Mouse (Mus musculus): ENCODE measurements around the gene 4930507D05Rik. TPM values are rescaled to one million over a fixed set of nuclear protein-coding genes. Genes with fewer than 3 reads are reported as not detected.

The 4930507D05Rik gene
- polyA plus RNA-seq, 1 experiment from 2014 or later = 0.09 TPM

DNA sequence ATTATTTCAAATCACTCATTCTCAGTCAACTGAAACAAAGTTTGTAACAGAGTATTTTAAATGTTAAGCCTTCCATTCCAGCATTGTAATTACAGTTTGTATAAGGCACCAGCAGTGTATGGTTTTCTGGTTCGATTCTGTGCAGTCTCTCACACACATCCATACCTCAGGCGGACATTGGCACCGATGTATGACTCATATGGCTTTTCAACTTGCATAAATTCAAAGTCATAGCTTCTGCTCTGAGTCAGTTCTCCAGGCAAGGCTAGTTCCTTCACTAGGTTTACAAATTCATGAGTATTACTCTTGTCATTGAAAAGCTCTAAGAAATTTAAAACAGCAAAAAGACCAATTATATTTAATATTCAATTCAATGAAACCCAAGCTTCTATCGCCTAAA, 20.4 kb downstream of the 4930507D05Rik start:
- Histone ChIP-seq H3K27me3 (ENCODE audit: control insufficient read depth, insufficient read depth, low read depth, low read length) (no peaks in the 10 kb centered on the region), H3K4me2 (ENCODE audit: low read depth, low read length) (no peak overlapping the region), H3K9me3 (replicated peaks; ENCODE audit: control insufficient read depth, low read length) (no peaks in the 10 kb centered on the region), H3K4me3 (ENCODE audit: low read depth, low read length) (no peak overlapping the region), H3K4me1 (ENCODE audit: control insufficient read depth, low read depth, low read length) (no peaks in the 10 kb centered on the region), H3K27ac (ENCODE audit: low read length) (no peak overlapping the region), H3K36me3 (ENCODE audit: control insufficient read depth, insufficient read depth) (peaks cover 3% of the 10 kb centered on the region), H3K9ac (ENCODE audit: low read depth, low read length) (no peak overlapping the region)
- ATAC-seq (ENCODE audit: low read depth) = no peak
- WGBS (ENCODE audit: insufficient replicate concordance) = 80% methylated on average over 4 of the region's 4 CpGs

DNA sequence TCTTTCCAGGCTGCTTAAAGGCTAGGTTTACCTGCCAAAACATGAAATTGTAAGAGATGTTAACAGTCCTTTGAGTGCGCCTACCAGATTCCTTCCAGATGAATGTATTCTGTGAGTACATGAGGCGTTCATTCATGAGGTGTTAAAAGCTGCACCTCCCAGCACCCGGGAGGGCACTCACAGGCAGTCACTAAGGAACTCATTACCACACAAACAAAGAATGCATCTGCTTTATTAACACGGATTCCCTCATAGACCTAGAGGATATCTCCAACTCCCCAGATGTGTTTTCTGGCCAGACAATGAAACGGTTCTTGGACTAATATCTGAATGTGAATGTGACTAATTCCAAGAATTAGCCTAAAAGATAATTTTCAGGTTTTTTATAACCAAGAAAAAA, 21.8 kb downstream of the 4930507D05Rik start:
- 63% methylated on average over 5 of the region's 5 CpGs for WGBS (ENCODE audit: insufficient replicate concordance)
- H3K4me2 ChIP-seq (ENCODE audit: low read depth, low read length) = no peak overlapping the region
- no peaks in the 10 kb centered on the region for H3K27me3 ChIP-seq (ENCODE audit: control insufficient read depth, insufficient read depth, low read depth, low read length)
- H3K9me3 ChIP-seq (replicated peaks; ENCODE audit: control insufficient read depth, low read length) = no peaks in the 10 kb centered on the region
- no peaks in the 10 kb centered on the region for H3K4me1 ChIP-seq (ENCODE audit: control insufficient read depth, low read depth, low read length)
- H3K4me3 ChIP-seq (ENCODE audit: low read depth, low read length) = no peak overlapping the region
- H3K36me3 ChIP-seq (ENCODE audit: control insufficient read depth, insufficient read depth) = peaks cover 5% of the 10 kb centered on the region
- no peak overlapping the region for H3K27ac ChIP-seq (ENCODE audit: low read length)
- ATAC-seq (ENCODE audit: low read depth) = no peak
- no peak overlapping the region for H3K9ac ChIP-seq (ENCODE audit: low read depth, low read length)

DNA sequence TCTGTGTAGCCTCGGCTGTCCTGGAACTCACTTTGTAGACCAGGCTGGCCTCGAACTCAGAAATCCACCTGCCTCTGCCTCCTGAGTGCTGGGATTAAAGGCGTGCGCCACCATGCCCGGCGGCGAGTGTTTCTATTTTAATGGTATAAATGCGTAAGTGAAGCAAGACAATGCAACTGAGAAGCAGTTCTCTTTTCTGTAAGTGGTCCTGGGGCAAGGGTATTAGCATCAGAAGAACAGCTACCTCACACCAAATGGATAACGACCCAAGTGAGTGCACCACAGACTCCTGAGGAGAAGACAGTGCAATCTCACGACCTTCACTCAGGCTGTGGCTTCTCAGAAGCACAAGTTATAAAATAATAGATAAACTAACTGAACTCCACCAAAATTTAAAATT, 25.7 kb downstream of the 4930507D05Rik start:
- no peak for ATAC-seq (ENCODE audit: low read depth)
- H3K9me3 ChIP-seq (replicated peaks; ENCODE audit: control insufficient read depth, low read length) = no peaks in the 10 kb centered on the region
- no peak overlapping the region for H3K4me2 ChIP-seq (ENCODE audit: low read depth, low read length)
- no peaks in the 10 kb centered on the region for H3K4me1 ChIP-seq (ENCODE audit: control insufficient read depth, low read depth, low read length)
- H3K4me3 ChIP-seq (ENCODE audit: low read depth, low read length) = no peak overlapping the region
- H3K27me3 ChIP-seq (ENCODE audit: control insufficient read depth, insufficient read depth, low read depth, low read length) = no peaks in the 10 kb centered on the region
- no peak overlapping the region for H3K27ac ChIP-seq (ENCODE audit: low read length)
- H3K36me3 ChIP-seq (ENCODE audit: control insufficient read depth, insufficient read depth) = peaks cover 7% of the 10 kb centered on the region
- no peak overlapping the region for H3K9ac ChIP-seq (ENCODE audit: low read depth, low read length)
- 81% methylated on average over 10 of the region's 10 CpGs for WGBS (ENCODE audit: insufficient replicate concordance)

- Histone ChIP-seq H3K9ac (ENCODE audit: low read depth, low read length) (no peak overlapping the region), H3K4me2 (ENCODE audit: low read depth, low read length) (no peak overlapping the region), H3K4me1 (ENCODE audit: control insufficient read depth, low read depth, low read length) (no peaks in the 10 kb centered on the region), H3K9me3 (replicated peaks; ENCODE audit: control insufficient read depth, low read length) (no peaks in the 10 kb centered on the region), H3K27me3 (ENCODE audit: control insufficient read depth, insufficient read depth, low read depth, low read length) (no peaks in the 10 kb centered on the region), H3K36me3 (ENCODE audit: control insufficient read depth, insufficient read depth) (peaks cover 7% of the 10 kb centered on the region), H3K27ac (ENCODE audit: low read length) (no peak overlapping the region), H3K4me3 (ENCODE audit: low read depth, low read length) (no peak overlapping the region)
- ATAC-seq (ENCODE audit: low read depth) = no peak
- 54% methylated on average over 2 of the region's 2 CpGs for WGBS (ENCODE audit: insufficient replicate concordance)
Measured at GRCm38 (mm10) chr10:62476980-62477379, 27.7 kb downstream of the 4930507D05Rik start.

DNA sequence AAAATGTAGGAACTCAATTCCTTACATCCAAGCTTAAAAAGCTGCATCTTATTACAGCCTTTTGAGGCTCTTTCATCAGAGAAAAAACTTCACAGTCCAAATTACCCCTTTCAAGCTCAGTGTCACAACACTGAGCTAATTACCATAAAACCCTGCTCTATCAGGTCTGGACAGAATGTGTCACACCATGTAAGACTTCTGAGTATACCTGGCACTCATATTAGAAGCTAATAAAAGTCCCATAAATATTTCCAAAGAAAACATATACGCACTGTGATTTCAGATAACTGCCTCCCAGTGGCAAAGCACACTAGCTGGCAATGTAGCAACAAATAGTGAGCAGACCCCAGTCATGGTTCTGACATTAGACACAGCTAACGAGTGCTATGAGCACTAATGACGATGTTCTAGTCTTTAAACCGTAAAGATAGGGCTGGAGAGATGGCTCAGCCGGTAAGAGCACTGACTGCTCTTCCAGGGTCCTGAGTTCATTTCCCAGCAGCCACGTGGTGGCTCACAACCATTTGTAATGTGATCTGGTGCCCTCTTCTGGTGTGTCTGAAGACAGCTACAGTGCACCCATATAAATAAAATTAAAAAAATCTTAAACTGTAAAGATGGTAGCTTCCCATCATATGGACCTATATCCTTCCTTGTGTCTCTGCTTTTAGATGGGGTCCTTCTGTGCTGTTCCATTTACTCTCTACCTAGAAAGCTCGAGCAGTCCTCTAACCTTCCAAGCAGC, 32.0 kb downstream of the 4930507D05Rik start:
- no peak for ATAC-seq (ENCODE audit: low read depth)
- 68% methylated on average over 7 of the region's 7 CpGs for WGBS (ENCODE audit: insufficient replicate concordance)

DNA sequence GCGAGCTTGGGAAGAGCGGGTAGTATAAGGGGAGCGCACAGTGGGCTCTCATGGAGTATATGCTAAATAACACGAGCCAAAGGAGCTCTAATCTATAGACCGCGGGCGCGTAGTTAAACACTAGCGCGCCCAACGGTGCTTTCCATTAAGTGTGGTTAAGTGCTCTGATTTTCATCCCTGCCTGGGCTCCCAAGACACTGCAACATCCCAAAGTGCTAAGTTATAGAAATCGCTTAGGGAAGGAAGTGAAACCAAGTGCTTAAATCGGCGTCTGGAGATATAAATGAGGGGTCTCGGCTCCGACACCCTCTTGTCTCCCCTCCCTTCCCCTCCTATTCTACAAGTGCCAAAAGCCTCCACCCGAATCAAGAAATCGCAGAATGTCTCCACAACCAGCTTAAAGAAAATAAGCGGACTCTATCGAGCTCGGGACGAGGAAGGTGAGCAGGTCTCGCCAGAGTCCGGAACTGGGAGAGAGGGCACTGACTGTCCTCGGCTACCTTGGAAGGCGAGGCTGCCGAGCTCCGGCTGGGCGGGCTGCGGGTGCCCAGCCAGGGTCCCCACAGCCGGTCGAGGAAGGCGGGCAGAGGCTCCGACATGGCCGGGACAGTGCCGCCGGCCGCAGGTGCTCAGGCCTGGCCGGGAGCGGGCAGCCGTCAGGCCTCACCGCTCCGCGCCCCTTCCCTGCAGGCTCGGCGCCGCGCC, 36.7 kb downstream of the 4930507D05Rik start:
- Histone ChIP-seq H3K9ac (ENCODE audit: low read depth, low read length) (peak overlapping the region; percentile 95), H3K4me2 (ENCODE audit: low read depth, low read length) (peak overlapping the region; percentile 80), H3K4me3 (ENCODE audit: low read depth, low read length) (peak overlapping the region; percentile 76), H3K27ac (ENCODE audit: low read length) (peak overlapping the region; percentile 89), H3K4me1 (ENCODE audit: control insufficient read depth, low read depth, low read length) (peaks cover 22% of the 10 kb centered on the region), H3K36me3 (ENCODE audit: control insufficient read depth, insufficient read depth) (no peaks in the 10 kb centered on the region), H3K27me3 (ENCODE audit: control insufficient read depth, insufficient read depth, low read depth, low read length) (no peaks in the 10 kb centered on the region), H3K9me3 (replicated peaks; ENCODE audit: control insufficient read depth, low read length) (no peaks in the 10 kb centered on the region)
- WGBS (ENCODE audit: insufficient replicate concordance) = under 1% methylated on average over 41 of the region's 48 CpGs
- ATAC-seq (ENCODE audit: low read depth) = peak; percentile 55

More for the DNA sequence above, 32.0 kb downstream of the 4930507D05Rik start:
- Histone ChIP-seq H3K9ac (ENCODE audit: low read depth, low read length) (no peak overlapping the region), H3K4me1 (ENCODE audit: control insufficient read depth, low read depth, low read length) (peaks cover 9% of the 10 kb centered on the region), H3K4me3 (ENCODE audit: low read depth, low read length) (no peak overlapping the region), H3K27ac (ENCODE audit: low read length) (no peak overlapping the region), H3K36me3 (ENCODE audit: control insufficient read depth, insufficient read depth) (peaks cover 2% of the 10 kb centered on the region; the same call in 1 of the 2 replicates), H3K4me2 (ENCODE audit: low read depth, low read length) (no peak overlapping the region), H3K9me3 (replicated peaks; ENCODE audit: control insufficient read depth, low read length) (no peaks in the 10 kb centered on the region), H3K27me3 (ENCODE audit: control insufficient read depth, insufficient read depth, low read depth, low read length) (no peaks in the 10 kb centered on the region)

DNA sequence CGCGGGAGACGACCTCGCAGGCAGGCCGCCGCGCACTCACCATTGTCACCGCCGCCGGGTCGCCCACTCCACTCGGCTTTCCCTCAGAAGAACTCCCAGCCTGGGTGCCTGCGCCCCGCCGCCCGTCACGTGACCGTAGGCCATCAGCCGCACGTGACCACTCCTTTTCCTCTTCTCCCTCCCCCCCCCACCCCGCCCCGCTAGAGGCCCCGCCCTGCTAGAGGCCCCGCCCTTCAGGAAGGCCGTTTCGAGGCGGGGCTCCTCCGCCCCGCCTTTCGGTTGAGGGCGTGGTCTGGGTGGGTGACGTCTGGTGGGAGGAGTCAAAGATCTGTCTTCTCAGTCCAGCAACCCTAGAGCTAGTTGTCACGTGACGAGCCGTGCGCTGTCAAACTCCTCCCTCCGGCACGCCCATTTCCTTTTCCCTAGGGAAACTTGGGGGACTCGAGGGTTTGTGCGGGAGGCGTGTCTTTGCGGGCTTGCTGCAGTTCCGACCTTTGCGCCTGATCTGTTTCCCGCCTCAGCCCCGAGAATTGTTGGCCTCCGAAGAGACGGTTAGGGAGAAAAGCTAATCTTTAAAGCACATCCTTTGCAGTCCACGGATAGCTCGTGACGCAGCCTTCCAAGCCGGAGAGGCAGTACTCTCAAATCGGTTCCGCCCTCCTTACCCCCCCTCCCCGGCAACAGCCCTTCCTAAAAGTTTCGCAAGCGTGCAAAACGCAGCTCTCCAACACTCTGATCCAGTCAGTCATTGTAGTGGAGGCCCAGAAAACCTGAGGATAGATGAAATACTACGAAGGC, 37.5 kb downstream of the 4930507D05Rik start, which contains the start of gene Vps26a:
Vps26a (minus strand) TSS at position 188 of the 798 bp plus-strand sequence.
- H3K36me3 ChIP-seq (ENCODE audit: control insufficient read depth, insufficient read depth) = no peaks in the 10 kb centered on the region
- peak within 1 kb of the TSS; percentile 95 for H3K9ac ChIP-seq (ENCODE audit: low read depth, low read length)
- H3K9me3 ChIP-seq (replicated peaks; ENCODE audit: control insufficient read depth, low read length) = no peaks in the 10 kb centered on the region
- H3K4me3 ChIP-seq (ENCODE audit: low read depth, low read length) = peak within 1 kb of the TSS; percentile 76
- H3K4me1 ChIP-seq (ENCODE audit: control insufficient read depth, low read depth, low read length) = peaks cover 27% of the 10 kb centered on the region
- ATAC-seq (ENCODE audit: low read depth) = peak; percentile 82
- H3K4me2 ChIP-seq (ENCODE audit: low read depth, low read length) = peak within 1 kb of the TSS; percentile 95
- no peaks in the 10 kb centered on the region for H3K27me3 ChIP-seq (ENCODE audit: control insufficient read depth, insufficient read depth, low read depth, low read length)
- peak within 1 kb of the TSS; percentile 89 for H3K27ac ChIP-seq (ENCODE audit: low read length)
- WGBS (ENCODE audit: insufficient replicate concordance) = under 1% methylated on average over 56 of the region's 59 CpGs

DNA sequence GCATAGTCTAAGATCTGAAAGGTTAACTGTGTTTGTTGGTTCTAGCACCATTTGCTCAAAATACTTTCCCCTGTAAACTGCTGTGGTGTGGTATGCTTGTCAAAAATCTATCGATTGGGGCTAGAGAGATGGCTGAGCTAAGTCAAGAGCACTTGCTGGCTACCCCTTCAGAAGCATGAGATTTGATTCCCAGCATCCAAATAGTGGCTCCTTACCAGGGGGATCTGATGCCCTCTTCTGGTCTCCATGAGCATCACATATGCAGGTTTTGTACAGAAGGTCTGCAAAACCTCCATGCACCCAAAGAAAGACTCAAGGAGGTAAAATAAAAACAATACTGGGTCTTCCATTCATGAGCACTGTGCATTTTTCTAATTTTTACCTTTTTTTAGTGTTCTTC, 39.0 kb downstream of the 4930507D05Rik start:
- Histone ChIP-seq H3K27me3 (ENCODE audit: control insufficient read depth, insufficient read depth, low read depth, low read length) (no peaks in the 10 kb centered on the region), H3K9me3 (replicated peaks; ENCODE audit: control insufficient read depth, low read length) (no peaks in the 10 kb centered on the region), H3K36me3 (ENCODE audit: control insufficient read depth, insufficient read depth) (no peaks in the 10 kb centered on the region), H3K4me1 (ENCODE audit: control insufficient read depth, low read depth, low read length) (peaks cover 27% of the 10 kb centered on the region), H3K27ac (ENCODE audit: low read length) (no peak overlapping the region), H3K4me3 (ENCODE audit: low read depth, low read length) (no peak overlapping the region), H3K4me2 (ENCODE audit: low read depth, low read length) (no peak overlapping the region), H3K9ac (ENCODE audit: low read depth, low read length) (no peak overlapping the region)
- ATAC-seq (ENCODE audit: low read depth) = no peak
- 12% methylated on average over 1 of the region's 1 CpGs for WGBS (ENCODE audit: insufficient replicate concordance)
